Mouse (Mus musculus): Measurements from ENCODE around the gene Tmem125. TPM values are rescaled to one million over a fixed set of nuclear protein-coding genes. Genes with fewer than 3 reads are reported as not detected.

Tmem125 gene
- polyA plus RNA-seq (2014; fragmentation: Illumina TruSeq; extraction: RNeasy Lipid Tissue Mini Kit (QIAGEN cat#74804); ENCODE audit: insufficient read depth, low read depth, low replicate concordance), result 11.6 TPM

GRCm38 (mm10) chr4:118543592-118544260 is at the start of gene Tmem125:
Gene Tmem125 (minus strand): TSS chr4:118544044.

GRCm38 (mm10) chr4:118526408-118527334 is 17.2 kb downstream of the Tmem125 start, which contains the start of gene 2610528J11Rik:
Gene 2610528J11Rik (plus strand): TSS chr4:118526999.

Other genes starting within 250 kb of the Tmem125 start
- 11.1 TPM for gene Szt2, start 134.8 kb downstream of the Tmem125 start, polyA plus RNA-seq (2014; fragmentation: Illumina TruSeq; extraction: RNeasy Lipid Tissue Mini Kit (QIAGEN cat#74804); ENCODE audit: insufficient read depth, low read depth, low replicate concordance)
- gene Med8, start 134.7 kb downstream of the Tmem125 start, polyA plus RNA-seq (2014; fragmentation: Illumina TruSeq; extraction: RNeasy Lipid Tissue Mini Kit (QIAGEN cat#74804); ENCODE audit: insufficient read depth, low read depth, low replicate concordance), result 49.6 TPM
- gene Elovl1, start 116.0 kb downstream of the Tmem125 start, polyA plus RNA-seq (2014; fragmentation: Illumina TruSeq; extraction: RNeasy Lipid Tissue Mini Kit (QIAGEN cat#74804); ENCODE audit: insufficient read depth, low read depth, low replicate concordance), result 323 TPM
- 2.9 TPM for gene Cdc20, start 106.7 kb downstream of the Tmem125 start, polyA plus RNA-seq (2014; fragmentation: Illumina TruSeq; extraction: RNeasy Lipid Tissue Mini Kit (QIAGEN cat#74804); ENCODE audit: insufficient read depth, low read depth, low replicate concordance)
- gene Mpl, start 86.5 kb downstream of the Tmem125 start, polyA plus RNA-seq (2014; fragmentation: Illumina TruSeq; extraction: RNeasy Lipid Tissue Mini Kit (QIAGEN cat#74804); ENCODE audit: insufficient read depth, low read depth, low replicate concordance), result 0.10 TPM
- 69.8 TPM for gene Tie1, start 54.0 kb downstream of the Tmem125 start, polyA plus RNA-seq (2014; fragmentation: Illumina TruSeq; extraction: RNeasy Lipid Tissue Mini Kit (QIAGEN cat#74804); ENCODE audit: insufficient read depth, low read depth, low replicate concordance)
- 12.1 TPM for gene 2610528J11Rik, start 17.0 kb downstream of the Tmem125 start, polyA plus RNA-seq (2014; fragmentation: Illumina TruSeq; extraction: RNeasy Lipid Tissue Mini Kit (QIAGEN cat#74804); ENCODE audit: insufficient read depth, low read depth, low replicate concordance)
- 2.5 TPM for gene Cfap57, start 76.7 kb upstream of the Tmem125 start, polyA plus RNA-seq (2014; fragmentation: Illumina TruSeq; extraction: RNeasy Lipid Tissue Mini Kit (QIAGEN cat#74804); ENCODE audit: insufficient read depth, low read depth, low replicate concordance)
- 50.0 TPM for gene Ebna1bp2, start 76.8 kb upstream of the Tmem125 start, polyA plus RNA-seq (2014; fragmentation: Illumina TruSeq; extraction: RNeasy Lipid Tissue Mini Kit (QIAGEN cat#74804); ENCODE audit: insufficient read depth, low read depth, low replicate concordance)
- gene Olfr62, start 114.9 kb upstream of the Tmem125 start, polyA plus RNA-seq (2014; fragmentation: Illumina TruSeq; extraction: RNeasy Lipid Tissue Mini Kit (QIAGEN cat#74804); ENCODE audit: insufficient read depth, low read depth, low replicate concordance), result not detected
- 0.24 TPM for gene Olfr1342, start 148.7 kb upstream of the Tmem125 start, polyA plus RNA-seq (2014; fragmentation: Illumina TruSeq; extraction: RNeasy Lipid Tissue Mini Kit (QIAGEN cat#74804); ENCODE audit: insufficient read depth, low read depth, low replicate concordance)
- gene Olfr1341, start 159.5 kb upstream of the Tmem125 start, polyA plus RNA-seq (2014; fragmentation: Illumina TruSeq; extraction: RNeasy Lipid Tissue Mini Kit (QIAGEN cat#74804); ENCODE audit: insufficient read depth, low read depth, low replicate concordance), result not detected
- not detected for gene Olfr1340, start 176.1 kb upstream of the Tmem125 start, polyA plus RNA-seq (2014; fragmentation: Illumina TruSeq; extraction: RNeasy Lipid Tissue Mini Kit (QIAGEN cat#74804); ENCODE audit: insufficient read depth, low read depth, low replicate concordance)
- not detected for gene Olfr1339, start 188.1 kb upstream of the Tmem125 start, polyA plus RNA-seq (2014; fragmentation: Illumina TruSeq; extraction: RNeasy Lipid Tissue Mini Kit (QIAGEN cat#74804); ENCODE audit: insufficient read depth, low read depth, low replicate concordance)
- gene Olfr1338, start 214.7 kb upstream of the Tmem125 start, polyA plus RNA-seq (2014; fragmentation: Illumina TruSeq; extraction: RNeasy Lipid Tissue Mini Kit (QIAGEN cat#74804); ENCODE audit: insufficient read depth, low read depth, low replicate concordance), result not detected
- gene Olfr1337, start 238.5 kb upstream of the Tmem125 start, polyA plus RNA-seq (2014; fragmentation: Illumina TruSeq; extraction: RNeasy Lipid Tissue Mini Kit (QIAGEN cat#74804); ENCODE audit: insufficient read depth, low read depth, low replicate concordance), result not detected

All from lung, adult 10 weeks (tissue).